Mouse (Mus musculus): ENCODE results near the gene Coro1a. TPM values are rescaled to one million over a fixed set of nuclear protein-coding genes. Genes with fewer than 3 reads are reported as not detected.

Gene Coro1a
- polyA plus RNA-seq, 1 experiment from 2014 or later: 120 TPM

- no peak overlapping the region for H3K9ac ChIP-seq (replicated peaks)
- H3K27ac ChIP-seq (replicated peaks): no peak overlapping the region
- H3K9me3 ChIP-seq (replicated peaks): no peaks in the 10 kb centered on the region
- H3K36me3 ChIP-seq: no peaks in the 10 kb centered on the region
- no peak overlapping the region for H3K4me3 ChIP-seq (replicated peaks)
- no peak overlapping the region for H3K4me2 ChIP-seq
- H3K4me1 ChIP-seq: no peaks in the 10 kb centered on the region; the same call in 1 of the 2 replicates
- no peak for ATAC-seq (ENCODE audit: low FRiP score)
- WGBS: 95% methylated on average over 3 of the region's 3 CpGs
- no peaks in the 10 kb centered on the region for H3K27me3 ChIP-seq (replicated peaks)
Measured at GRCm38 (mm10) chr7:126655695-126656094, 51.9 kb downstream of the Coro1a start.

- H3K27me3 ChIP-seq (replicated peaks): no peaks in the 10 kb centered on the region
- H3K4me2 ChIP-seq: no peak overlapping the region
- peaks cover 11% of the 10 kb centered on the region for H3K4me1 ChIP-seq
- H3K9ac ChIP-seq (replicated peaks): no peak overlapping the region
- H3K36me3 ChIP-seq: no peaks in the 10 kb centered on the region
- H3K27ac ChIP-seq (replicated peaks): no peak overlapping the region
- H3K4me3 ChIP-seq (replicated peaks): no peak overlapping the region
- WGBS: 66% methylated on average over 2 of the region's 2 CpGs
- ATAC-seq (ENCODE audit: low FRiP score): no peak
- H3K9me3 ChIP-seq (replicated peaks): no peaks in the 10 kb centered on the region
Measured at GRCm38 (mm10) chr7:126653991-126654390, 53.6 kb downstream of the Coro1a start.

DNA sequence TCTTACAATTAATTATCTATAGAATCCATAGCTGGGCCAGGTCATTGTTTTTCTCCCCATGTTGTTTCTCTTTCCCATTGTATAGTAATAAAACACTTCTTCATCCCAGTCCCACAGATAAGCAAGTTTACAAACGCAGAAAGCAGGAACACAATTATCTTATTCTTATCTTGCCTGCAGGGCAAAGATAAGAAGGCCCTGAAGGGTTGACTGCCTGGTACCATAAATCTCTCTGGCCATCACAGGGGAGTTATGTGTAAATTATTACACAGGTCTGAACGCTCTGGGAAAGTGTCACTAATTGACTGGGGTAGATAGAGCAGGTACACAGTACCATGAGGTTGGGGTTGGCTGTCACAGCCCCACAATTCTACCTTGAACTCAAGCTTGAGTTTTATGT lies 56.7 kb downstream of the Coro1a start:
- Histone ChIP-seq H3K36me3 (no peaks in the 10 kb centered on the region), H3K9ac (replicated peaks) (no peak overlapping the region), H3K4me3 (replicated peaks) (no peak overlapping the region), H3K4me1 (peaks cover 17% of the 10 kb centered on the region), H3K4me2 (no peak overlapping the region), H3K9me3 (replicated peaks) (no peaks in the 10 kb centered on the region), H3K27ac (replicated peaks) (no peak overlapping the region), H3K27me3 (replicated peaks) (no peaks in the 10 kb centered on the region)
- no peak for ATAC-seq (ENCODE audit: low FRiP score)
- 73% methylated on average over 2 of the region's 2 CpGs for WGBS

Other genes with a start within 250 kb of the Coro1a start
- 6.5 and 12.7 TPM in 2 replicates for gene Atp2a1, start 244.7 kb downstream of the Coro1a start, polyA plus RNA-seq (2015; fragmentation: Nextera tagmentation; extraction: Ambion mirVana)
- gene Sh2b1, start 232.4 kb downstream of the Coro1a start, polyA plus RNA-seq (2015; fragmentation: Nextera tagmentation; extraction: Ambion mirVana): 69.4 and 69.6 TPM in 2 replicates
- 139 and 147 TPM in 2 replicates for gene Tufm, start 220.4 kb downstream of the Coro1a start, polyA plus RNA-seq (2015; fragmentation: Nextera tagmentation; extraction: Ambion mirVana)
- 66.0 and 69.5 TPM in 2 replicates for gene Atxn2l, start 204.3 kb downstream of the Coro1a start, polyA plus RNA-seq (2015; fragmentation: Nextera tagmentation; extraction: Ambion mirVana)
- 178 and 194 TPM in 2 replicates for gene Eif3c, start 141.4 kb downstream of the Coro1a start, polyA plus RNA-seq (2015; fragmentation: Nextera tagmentation; extraction: Ambion mirVana)
- gene Apobr, start 122.8 kb downstream of the Coro1a start, polyA plus RNA-seq (2015; fragmentation: Nextera tagmentation; extraction: Ambion mirVana): 0.22 and 1.3 TPM in 2 replicates
- 32.6 and 32.7 TPM in 2 replicates for gene Cln3, start 122.0 kb downstream of the Coro1a start, polyA plus RNA-seq (2015; fragmentation: Nextera tagmentation; extraction: Ambion mirVana)
- gene Il27, start 112.8 kb downstream of the Coro1a start, polyA plus RNA-seq (2015; fragmentation: Nextera tagmentation; extraction: Ambion mirVana): not detected in 2 replicates
- 12.4 and 13.9 TPM in 2 replicates for gene Nupr1, start 76.9 kb downstream of the Coro1a start, polyA plus RNA-seq (2015; fragmentation: Nextera tagmentation; extraction: Ambion mirVana)
- 53.2 and 64.5 TPM in 2 replicates for gene Sgf29, start 58.5 kb downstream of the Coro1a start, polyA plus RNA-seq (2015; fragmentation: Nextera tagmentation; extraction: Ambion mirVana)
- gene Sult1a1, start 31.4 kb downstream of the Coro1a start, polyA plus RNA-seq (2015; fragmentation: Nextera tagmentation; extraction: Ambion mirVana): 3.4 and 5.1 TPM in 2 replicates
- 131 and 154 TPM in 2 replicates for gene Bola2, start 12.4 kb downstream of the Coro1a start, polyA plus RNA-seq (2015; fragmentation: Nextera tagmentation; extraction: Ambion mirVana)
- gene Slx1b, start 12.0 kb downstream of the Coro1a start, polyA plus RNA-seq (2015; fragmentation: Nextera tagmentation; extraction: Ambion mirVana): 13.9 and 18.2 TPM in 2 replicates
- 104 and 105 TPM in 2 replicates for gene Mapk3, start 51.8 kb upstream of the Coro1a start, polyA plus RNA-seq (2015; fragmentation: Nextera tagmentation; extraction: Ambion mirVana)
- gene Gdpd3, start 58.5 kb upstream of the Coro1a start, polyA plus RNA-seq (2015; fragmentation: Nextera tagmentation; extraction: Ambion mirVana): 1.0 and 1.5 TPM in 2 replicates
- gene Ypel3, start 69.2 kb upstream of the Coro1a start, polyA plus RNA-seq (2015; fragmentation: Nextera tagmentation; extraction: Ambion mirVana): 187 and 207 TPM in 2 replicates
- 0.34 and 0.35 TPM in 2 replicates for gene Tbx6, start 73.7 kb upstream of the Coro1a start, polyA plus RNA-seq (2015; fragmentation: Nextera tagmentation; extraction: Ambion mirVana)
- gene Ppp4c, start 84.7 kb upstream of the Coro1a start, polyA plus RNA-seq (2015; fragmentation: Nextera tagmentation; extraction: Ambion mirVana): 154 and 188 TPM in 2 replicates
- gene Fam57b, start 89.9 kb upstream of the Coro1a start, polyA plus RNA-seq (2015; fragmentation: Nextera tagmentation; extraction: Ambion mirVana): 48.2 and 54.4 TPM in 2 replicates
- not detected in 2 replicates for gene 4930451I11Rik, start 123.9 kb upstream of the Coro1a start, polyA plus RNA-seq (2015; fragmentation: Nextera tagmentation; extraction: Ambion mirVana)
- gene Doc2a, start 139.6 kb upstream of the Coro1a start, polyA plus RNA-seq (2015; fragmentation: Nextera tagmentation; extraction: Ambion mirVana): 36.2 and 39.3 TPM in 2 replicates
- gene Hirip3, start 154.2 kb upstream of the Coro1a start, polyA plus RNA-seq (2015; fragmentation: Nextera tagmentation; extraction: Ambion mirVana): 20.3 and 28.6 TPM in 2 replicates
- gene Ino80e, start 154.6 kb upstream of the Coro1a start, polyA plus RNA-seq (2015; fragmentation: Nextera tagmentation; extraction: Ambion mirVana): 89.4 and 90.5 TPM in 2 replicates
- 52.4 and 55.2 TPM in 2 replicates for gene Taok2, start 176.9 kb upstream of the Coro1a start, polyA plus RNA-seq (2015; fragmentation: Nextera tagmentation; extraction: Ambion mirVana)
- gene Tmem219, start 215.1 kb upstream of the Coro1a start, polyA plus RNA-seq (2015; fragmentation: Nextera tagmentation; extraction: Ambion mirVana): 30.9 and 31.1 TPM in 2 replicates
- 102 and 121 TPM in 2 replicates for gene Kctd13, start 221.1 kb upstream of the Coro1a start, polyA plus RNA-seq (2015; fragmentation: Nextera tagmentation; extraction: Ambion mirVana)
- 8.9 and 11.7 TPM in 2 replicates for gene Asphd1, start 241.8 kb upstream of the Coro1a start, polyA plus RNA-seq (2015; fragmentation: Nextera tagmentation; extraction: Ambion mirVana)
- 51.6 and 56.9 TPM in 2 replicates for gene Sez6l2, start 242.8 kb upstream of the Coro1a start, polyA plus RNA-seq (2015; fragmentation: Nextera tagmentation; extraction: Ambion mirVana)

Measured in neural tube, embryonic 15.5 days (tissue).